Mouse (Mus musculus) cortical plate, adult 2 months (tissue): Measurements from ENCODE around the gene Fads3.

Experiments
- CTCF ChIP-seq: fragments of 200-500 bp; IDR thresholded peaks from 2 replicates; pipeline ENCODE4 v1.5.1; 2011; ENCODE audit warnings: mild to moderate bottlenecking, control low read depth, low read length; ENCODE audit not compliant: insufficient read depth; ENCODE audit errors: extremely low read depth
- POLR2A ChIP-seq: fragments of 200-500 bp; IDR thresholded peaks from 2 replicates; pipeline ENCODE4 v1.6.1; 2011; ENCODE audit warnings: mild to moderate bottlenecking, low read length, control low read depth; ENCODE audit not compliant: insufficient read depth; ENCODE audit errors: extremely low read depth

GRCm38 (mm10) chr19:10045707-10046106 lies 4.3 kb downstream of the Fads3 start:
- no peak for TF ChIP-seq CTCF
- TF ChIP-seq POLR2A = no peak
